Mouse (Mus musculus): Measurements from ENCODE around the gene Dock10. TPM values are rescaled to one million over a fixed set of nuclear protein-coding genes. Genes with fewer than 3 reads are reported as not detected.

The Dock10 gene
- total RNA-seq, 1 experiment from 2014 or later = 22.2 TPM

DNA sequence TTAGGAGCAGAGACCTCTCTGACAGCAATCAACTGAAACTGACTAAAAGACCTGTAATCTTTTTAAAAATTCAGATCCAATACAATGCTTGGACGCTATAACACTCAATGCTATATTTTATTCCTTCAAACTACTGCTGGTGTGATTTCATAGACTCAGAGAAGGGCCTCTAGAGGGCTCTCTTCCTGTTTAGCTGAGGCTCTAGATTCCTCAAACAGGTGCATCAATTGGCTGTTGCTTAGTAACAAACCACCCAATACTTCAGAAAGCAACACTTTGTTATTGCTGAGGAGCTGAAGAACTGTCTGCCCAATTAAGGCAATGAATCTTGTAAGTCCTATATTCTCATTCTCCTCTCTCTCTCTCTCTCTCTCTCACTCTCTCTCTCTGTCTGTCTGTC lies 30.1 kb downstream of the Dock10 start:
- DNase-seq = no peak

DNA sequence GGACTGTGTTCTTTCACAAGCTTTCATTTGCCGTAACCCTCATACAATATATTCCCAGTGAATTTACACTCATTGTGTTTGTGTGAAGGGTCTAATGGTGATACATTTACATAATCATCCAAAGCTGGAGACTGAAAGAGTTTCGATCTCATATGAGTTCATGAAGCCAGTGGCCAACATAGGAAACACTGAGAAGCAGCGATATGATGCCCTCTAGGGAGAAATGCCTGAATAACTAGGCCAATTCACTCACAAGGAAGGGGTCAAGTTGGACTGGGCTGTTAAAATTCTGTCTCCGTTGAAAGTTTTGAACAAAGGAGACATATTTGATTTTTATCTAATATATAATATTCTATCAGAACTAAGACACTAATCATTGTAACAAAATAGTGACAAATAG lies 30.9 kb downstream of the Dock10 start:
- no peak for DNase-seq

DNA sequence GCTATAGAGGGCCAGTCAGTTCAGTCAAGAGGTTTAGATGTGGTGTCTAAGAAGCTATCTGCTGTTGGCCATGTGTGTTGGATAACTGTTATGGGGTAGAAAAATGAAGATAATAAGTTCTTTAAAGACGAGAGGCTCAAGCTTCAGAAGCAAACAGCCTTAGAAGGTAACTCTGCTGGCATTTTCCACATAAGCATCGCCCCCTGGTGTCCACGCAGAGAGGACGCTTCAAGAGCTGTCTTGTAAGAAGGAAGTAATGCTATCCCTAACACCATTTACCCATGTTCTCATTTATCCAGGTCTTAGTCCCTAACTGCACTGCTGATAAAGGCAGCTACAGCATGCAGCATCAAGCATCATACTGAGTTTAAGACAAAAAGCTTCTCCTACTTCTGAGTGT lies 35.7 kb downstream of the Dock10 start:
- DNase-seq = peak; percentile 61

DNA sequence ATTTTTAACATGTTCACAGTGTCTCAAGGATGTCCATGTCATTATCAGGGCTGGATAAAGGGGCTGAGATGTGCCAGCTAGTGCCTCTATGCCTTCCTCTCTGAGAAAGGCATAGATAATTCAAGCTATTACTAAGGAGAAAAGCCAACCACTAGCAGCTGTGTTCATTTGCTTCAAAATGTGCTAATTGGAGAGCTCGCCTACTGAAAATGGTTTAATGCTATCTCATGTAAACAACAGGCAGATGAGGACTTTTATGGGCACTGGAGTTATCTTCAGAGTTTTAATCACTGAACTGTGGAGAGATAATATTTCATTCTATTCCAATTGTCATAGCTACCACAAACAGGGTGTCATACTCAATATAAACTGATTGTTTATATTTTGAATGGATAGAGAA lies 36.3 kb downstream of the Dock10 start:
- DNase-seq = no peak

DNA sequence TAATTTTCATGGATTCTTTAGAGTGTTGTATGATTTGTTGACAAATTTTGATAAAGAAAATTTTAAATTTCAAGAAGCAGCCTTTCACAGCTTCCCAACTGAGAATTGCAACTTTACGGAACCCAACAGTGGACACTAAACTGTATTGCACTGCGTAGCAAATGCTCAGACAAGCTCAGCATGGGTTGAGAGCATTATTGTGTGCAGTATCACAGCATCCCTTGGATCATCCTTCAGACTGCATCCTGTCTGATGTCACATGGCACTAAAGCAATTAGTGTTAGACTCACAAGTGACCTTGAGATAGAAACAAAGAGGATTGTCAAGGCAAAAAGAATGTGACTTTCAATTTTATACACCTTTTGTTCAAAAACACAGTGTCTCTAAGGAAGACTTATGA lies 37.1 kb downstream of the Dock10 start:
- DNase-seq = no peak

DNA sequence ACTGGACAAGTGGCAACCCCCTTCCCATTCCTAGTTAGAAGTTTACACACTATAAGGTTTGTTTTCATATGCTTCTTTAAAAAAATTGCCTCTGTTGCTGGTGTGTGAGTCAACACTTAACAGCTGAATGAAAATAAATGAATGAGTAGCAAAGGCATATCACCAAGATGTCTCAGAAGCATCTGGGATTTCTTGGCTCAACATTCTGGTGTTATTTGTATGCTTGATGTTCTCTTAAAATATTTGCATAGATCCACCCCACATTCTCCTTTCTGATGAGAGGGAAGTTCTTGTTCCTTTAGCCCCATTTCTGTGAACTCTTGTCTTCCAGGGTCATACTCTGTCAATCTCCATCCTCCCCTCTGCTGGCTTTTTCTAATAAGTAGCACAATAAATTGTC lies 38.2 kb downstream of the Dock10 start:
- DNase-seq = no peak

DNA sequence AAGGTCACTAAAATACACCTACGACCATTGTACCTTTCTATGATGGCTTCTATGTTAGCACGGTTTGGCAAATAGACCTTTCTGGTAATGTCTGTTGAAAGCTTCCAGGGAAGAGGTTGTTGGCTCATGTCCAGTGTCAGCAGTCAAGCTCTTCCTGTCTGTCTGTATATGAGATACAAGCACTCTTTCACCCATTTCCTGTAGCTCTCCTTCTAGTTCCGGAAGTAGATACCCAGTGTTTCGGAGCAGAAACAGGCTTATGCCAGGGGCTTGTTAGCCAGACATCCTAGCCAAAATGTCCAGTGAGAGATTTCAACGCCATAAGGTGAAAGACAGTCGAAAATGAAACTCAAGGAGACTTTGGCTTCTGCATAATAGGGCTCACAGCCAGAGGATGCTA lies 38.9 kb downstream of the Dock10 start:
- no peak for DNase-seq

DNA sequence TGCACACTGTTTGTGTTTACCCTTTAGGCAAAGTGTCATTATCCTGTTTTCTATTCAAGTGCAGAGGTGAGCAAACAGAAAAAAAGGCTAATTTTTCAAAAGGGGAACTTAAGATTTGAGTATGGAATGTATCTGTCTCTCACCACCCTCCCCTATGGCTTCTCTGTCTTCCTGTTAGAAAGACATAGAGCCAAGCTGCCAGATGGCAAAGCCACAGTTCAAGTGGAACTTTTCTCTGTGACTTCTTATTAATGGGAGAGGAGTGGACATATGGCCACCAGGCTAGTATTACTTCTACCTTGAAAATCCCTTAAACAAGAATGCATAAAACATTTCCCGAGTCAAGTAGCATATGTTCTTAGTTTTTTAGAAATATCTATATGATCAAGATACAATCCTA lies 39.7 kb downstream of the Dock10 start:
- DNase-seq = no peak

DNA sequence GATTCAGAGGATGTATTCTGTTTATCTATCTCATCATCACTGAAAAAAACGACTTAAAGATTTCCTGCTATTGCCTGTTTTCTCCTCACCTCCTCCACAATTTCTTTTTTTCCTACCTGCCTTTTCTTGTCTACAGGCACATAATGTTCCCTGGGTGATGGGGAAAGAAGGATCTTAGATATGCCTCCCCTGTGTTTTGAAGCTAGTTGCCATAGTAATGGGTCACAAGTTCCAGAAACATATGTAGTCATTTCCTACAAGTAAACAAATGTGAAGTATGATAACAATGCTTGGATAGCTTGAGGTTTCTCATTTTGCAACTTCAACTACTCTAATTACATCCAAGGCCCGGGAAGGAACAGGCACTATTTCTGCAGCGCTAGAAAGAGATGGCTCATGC lies 42.4 kb downstream of the Dock10 start:
- no peak for DNase-seq

DNA sequence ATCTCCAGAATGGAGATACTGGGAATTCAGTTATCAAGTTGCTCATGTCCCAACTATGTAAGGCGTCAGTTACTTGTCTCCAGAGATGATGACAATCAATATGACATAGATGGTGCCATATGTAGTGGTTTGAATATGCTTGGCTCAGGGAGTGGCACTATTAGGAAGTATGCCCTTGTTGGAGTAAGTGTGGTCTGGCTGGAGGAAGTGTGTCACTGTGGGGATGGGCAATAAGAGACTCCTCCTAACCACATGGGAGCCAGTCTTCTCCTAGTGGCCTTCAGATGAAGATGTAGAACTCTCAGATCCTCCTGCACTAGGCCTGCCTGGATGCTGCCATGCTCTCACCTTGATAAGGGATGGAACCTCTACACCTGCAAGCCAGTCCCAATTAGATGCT lies 44.4 kb downstream of the Dock10 start:
- no peak for DNase-seq

DNA sequence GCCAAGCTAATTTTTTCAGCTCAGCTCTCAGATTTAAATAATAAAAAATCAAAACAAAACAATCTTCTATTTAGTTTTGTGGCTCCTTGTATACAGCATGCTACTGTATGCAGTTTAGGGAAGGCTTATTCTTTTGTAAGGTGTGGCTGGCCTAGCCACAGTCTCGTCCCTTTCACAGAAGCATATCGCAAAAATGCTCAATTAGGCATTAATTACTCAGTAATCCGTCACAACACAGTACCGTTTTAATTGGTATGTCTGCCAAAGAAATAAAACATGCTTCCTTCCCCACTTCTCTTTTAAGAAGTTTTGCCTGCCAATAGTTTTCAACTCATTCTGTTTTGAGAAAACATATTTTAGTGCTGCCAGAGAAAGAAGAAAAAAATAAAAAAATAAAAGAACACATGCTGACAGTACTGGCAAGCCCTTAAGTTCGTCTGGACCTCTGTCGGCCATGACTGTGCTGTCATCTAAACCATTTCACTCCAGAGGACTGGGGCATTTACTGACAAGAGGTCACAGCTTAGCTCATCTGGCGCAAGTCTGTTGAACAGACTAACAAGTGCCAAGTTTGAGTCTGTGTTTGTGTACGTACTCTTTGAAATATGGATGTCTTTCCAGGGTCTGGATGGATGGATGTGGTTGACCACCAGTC lies 47.6 kb downstream of the Dock10 start:
- DNase-seq = no peak

DNA sequence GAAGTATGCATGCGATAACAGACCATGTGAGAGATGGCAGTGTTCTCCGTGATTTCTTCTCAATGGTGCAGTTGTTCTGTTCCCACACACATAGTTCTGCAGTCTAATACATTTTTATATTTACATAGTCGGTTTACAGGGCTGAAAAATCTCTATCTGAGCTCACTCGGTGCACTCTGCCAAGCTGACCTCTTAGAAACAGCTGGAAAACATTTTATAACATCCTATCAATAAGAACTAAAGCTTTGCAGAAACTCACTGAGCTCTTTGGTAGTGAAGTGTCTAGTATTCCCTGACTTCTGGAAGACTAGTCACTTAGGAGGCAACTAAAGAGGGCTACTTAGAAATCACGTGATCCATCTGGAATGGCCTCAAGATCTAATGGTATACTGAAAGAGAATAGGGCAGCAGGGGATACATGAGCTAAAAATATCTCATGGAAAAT lies 48.2 kb downstream of the Dock10 start:
- DNase-seq = no peak

DNA sequence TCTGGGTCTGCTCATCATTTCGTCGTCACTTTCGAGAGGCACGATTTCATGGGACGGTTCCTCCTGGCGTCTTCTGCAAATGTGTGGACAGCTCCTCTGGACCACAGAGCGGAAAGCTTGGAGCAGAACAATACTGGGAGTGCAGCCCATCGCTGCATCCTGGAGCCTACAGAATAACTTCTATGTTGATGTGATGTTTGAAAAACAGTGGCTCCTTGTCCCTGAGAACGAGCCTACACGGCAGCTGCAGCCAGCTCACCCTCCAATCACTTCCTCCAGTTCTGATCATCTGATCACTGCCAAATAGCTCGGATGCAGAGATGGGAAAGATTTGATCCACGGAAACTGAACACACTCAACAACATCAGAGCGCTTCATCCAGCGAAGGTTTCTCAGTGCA lies 49.0 kb downstream of the Dock10 start:
- no peak for DNase-seq

DNA sequence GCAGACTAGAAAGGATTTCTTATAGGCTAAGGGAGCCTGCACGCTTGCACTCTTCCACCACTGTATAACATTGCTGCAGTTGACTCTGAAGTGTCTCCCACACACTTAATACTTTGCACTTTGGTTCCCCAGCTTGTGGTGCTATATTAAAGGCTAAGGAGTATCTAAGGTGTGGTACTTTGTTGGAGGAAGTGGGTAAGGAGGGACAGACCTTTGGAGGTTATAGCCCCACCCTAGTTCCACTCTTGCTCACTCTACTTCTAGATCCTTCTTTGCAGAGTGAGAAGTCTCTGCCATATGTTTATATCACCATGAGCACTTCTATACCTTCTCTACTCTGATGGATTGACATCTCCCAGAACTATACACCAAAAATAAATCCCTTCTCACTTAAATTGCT lies 55.0 kb downstream of the Dock10 start:
- no peak for DNase-seq

DNA sequence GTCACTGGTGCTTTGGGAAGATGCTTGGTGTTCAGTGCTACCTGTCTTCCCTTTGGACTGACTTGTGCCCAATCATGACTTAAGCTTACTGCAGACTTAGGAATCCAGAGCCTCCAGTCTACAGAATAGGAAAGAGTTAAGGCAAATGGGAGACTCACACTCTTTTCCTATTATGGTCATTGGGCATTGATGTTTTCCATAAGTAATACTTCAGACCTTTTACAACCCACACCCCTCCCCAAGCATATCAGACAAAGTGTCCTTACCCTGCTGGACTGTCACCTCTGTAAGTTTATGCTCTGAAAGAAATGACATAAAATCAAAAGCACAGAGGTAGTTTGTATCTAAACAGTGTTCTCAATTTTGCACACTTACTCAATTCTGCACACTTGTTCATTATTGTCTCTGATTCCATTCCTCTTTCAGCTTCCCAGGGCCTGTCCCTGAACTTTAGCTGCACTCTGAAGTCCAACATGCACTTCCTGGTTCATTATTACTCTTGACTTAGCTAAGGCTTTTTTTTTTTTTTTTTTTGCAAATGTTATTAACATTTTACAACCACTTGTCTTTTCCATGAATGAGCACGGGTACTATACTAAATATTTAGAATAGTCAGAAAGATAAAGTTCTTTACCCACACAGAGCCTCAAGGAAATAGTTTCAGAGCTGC lies 82.2 kb downstream of the Dock10 start:
- DNase-seq = no peak

DNA sequence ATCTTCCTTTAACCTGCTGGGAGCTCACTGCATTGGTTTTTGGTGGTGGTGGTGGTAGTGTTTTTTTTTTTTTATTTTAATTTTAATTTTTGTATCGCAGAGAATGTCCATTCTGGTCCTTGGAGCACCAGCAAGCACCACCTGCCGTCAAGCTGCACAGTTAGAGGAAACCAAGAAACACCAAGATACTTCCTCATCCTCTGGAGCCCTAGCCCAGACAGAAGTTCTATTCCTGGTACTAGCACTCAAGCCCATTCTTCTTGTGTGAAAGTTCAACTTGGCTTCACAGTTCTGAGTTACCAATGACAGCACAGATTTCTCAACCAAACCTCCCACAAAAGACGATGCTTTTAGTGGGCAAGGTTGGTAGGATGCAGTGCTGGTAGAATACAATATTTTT lies 86.6 kb downstream of the Dock10 start:
- no peak for DNase-seq

DNA sequence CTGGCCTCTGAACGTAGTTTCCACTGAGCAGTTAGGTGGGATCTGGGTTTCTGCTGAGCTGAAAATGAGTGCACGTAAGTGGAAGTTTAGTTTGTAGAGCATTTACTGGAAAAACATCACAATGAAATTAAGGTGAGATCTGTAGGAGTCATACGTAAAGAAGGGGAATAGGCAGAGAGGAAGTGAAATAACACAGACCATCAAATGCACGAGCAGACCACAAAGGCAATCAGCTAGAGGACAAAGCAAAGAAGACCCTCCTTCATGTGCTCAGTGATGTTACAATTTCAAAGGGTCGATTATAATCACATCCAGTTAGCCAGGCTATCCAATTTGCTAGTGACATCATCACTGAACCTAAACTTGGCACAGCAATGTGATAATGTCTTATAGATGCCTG lies 87.3 kb downstream of the Dock10 start:
- DNase-seq = no peak

DNA sequence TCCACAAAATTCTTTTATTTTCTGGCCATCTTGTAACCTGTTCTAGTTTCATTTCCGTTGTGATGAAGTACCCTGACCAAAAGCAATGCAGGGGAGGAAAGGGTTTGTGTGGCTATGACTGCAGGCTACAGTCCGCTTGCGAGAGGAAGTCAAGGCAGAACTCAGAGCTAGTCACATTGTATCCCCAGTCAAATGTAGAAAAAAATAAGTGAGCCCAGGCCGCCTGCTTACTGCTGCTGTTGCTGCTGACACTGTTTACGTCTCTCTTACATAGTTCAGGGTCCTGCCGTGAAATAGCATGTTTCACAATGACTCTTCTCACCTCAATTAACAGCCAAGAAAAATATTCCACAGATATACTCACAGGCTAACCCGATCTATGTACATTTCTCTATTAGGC lies 87.9 kb downstream of the Dock10 start:
- no peak for DNase-seq

DNA sequence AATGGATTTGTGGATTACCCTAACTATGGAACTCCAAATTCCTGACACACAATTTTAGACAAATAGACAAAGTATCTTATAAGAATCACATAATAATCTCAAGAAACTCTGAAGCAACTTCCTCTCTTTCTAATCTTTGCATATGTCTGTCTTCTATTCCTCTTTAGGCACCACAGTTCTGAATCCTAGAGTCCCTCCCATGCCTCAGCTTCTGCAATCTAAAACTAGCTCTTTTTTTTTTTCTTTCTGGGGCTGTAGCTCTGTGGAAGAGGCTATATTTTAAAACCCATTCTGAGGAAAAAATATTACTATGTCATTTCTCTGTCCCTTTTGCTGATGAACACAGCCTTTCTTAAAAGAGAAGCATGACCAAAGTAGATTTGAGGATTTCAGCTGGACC lies 92.6 kb downstream of the Dock10 start:
- DNase-seq = no peak

DNA sequence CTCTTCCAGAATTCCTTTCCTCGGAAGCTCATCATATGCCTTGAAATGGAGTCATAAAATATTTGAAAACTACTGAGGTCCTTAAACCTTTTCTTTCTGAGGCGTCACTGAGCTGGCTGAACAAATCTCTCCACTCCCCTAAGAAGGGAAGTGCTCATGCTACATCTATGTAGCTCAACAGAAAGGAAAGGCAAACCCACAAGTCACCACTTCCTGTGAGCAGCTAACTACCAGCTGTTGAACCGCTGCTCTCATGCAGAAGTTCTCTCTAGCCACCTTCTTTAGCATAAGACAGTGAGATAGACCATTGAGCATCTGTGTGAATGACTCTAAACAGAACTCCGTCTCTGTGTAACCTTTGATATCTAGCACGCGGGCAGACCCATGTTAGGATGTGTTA lies 93.2 kb downstream of the Dock10 start:
- DNase-seq = no peak

DNA sequence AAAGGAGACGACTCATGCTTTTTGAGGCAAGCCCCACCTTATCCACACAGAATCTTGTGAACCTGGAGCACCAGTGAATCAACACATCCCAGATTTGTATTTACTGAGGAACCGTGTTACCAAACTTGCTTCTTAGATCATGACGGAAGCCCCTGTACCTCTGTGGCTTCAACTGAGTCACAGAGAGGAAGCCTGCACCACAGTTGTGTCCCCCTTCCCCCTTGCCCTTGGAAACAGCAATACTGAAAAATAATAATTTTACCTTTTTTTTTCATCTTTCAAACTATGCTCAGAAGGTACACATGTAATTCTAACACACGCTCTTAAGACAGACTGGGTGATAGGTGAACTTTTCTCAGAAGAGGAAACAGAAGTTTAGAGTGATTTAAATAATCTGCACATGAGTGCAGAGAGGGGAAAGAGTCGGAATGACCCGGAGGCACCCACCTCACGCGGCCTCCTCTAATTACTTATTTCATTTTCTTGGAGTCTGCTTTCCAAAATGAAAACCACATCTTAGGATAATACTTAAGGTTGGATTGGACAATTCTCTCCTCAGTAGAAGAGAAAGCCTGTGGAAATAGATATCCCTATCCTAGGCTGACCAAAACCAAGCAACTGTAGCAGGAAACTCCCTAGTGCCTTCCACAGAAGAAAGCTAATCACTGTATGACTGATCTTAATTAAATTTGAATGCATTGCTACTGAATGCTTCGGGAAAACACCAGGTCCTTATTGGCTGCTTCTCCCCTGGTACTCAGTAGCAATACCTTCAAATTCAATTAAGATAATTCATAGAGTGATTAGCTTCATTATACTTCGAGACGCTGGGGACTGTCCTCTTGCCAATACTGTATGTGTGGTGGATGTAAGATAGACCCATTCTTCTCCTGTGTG lies 96.6 kb downstream of the Dock10 start:
- DNase-seq = no peak

DNA sequence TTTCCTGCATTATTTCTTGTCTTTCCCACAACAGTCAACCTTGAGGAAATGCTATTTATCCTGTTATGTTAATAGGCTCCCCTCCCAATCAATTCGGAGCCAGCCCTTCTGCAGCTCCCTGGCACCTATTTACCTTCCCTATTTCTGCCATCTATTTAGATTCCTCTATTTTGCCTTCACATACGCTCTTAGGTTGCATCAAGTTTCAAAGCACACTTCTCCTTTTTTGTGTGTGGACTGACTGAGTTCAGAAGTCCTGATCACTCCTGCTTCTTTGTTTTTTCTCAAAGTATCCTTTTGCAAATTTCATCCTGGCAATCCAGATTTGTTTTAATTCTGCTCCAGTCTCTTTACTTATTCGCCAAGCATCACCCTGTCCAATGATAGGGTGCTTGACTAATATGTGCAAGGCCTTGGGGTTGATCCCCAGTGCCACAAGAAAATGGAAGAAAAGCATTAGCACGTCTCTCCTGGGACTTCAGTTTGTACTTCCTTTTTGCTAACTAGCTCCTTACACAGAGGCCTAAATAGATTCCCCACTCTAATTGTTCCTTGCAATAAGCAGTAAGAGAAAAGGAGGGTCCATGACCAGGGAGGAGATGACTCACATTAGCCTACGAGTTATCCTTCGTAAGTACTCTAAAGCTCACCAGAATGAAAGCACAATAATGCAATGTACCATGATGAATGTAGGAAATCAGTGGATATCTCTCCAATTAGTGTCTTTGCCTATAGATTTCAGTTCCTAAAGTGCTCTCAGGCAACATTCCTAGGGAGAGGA lies 98.7 kb downstream of the Dock10 start:
- no peak for DNase-seq

DNA sequence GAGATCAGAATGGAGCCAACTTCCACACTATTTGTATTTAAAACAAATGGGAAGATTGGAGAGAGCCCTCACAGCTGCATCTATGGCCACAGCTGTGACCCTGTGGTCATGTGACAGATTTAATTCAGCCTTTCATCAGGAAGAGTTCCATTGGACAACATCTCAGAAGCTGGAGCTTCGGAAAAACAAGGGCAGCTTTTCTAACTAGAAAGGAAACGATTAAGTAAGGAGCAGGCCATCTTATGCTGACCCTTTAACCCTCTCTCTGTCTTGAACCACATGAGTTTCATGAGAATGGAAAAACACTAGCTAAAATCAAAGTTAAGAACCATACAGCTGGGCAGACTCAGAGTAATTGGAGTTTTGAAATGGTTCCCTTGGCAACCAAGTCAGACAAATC lies 101.9 kb downstream of the Dock10 start:
- no peak for DNase-seq
